Mouse (Mus musculus) cerebellum, postnatal 25 days (tissue): ENCODE measurements at regions not wholly inside any gene's neighbourhood (a gene's known extent, or its start where the extent isn't known, plus 50 kb on each side); places are given as distances from the start of the nearest gene placed in this dataset.

ENCODE experiments used
- DNase-seq, 2 experiments: peaks; one replicate each; pipeline ENCODE4 v3.0.0; 2021; ENCODE audit warnings: mixed read lengths in 2 of 2

DNA sequence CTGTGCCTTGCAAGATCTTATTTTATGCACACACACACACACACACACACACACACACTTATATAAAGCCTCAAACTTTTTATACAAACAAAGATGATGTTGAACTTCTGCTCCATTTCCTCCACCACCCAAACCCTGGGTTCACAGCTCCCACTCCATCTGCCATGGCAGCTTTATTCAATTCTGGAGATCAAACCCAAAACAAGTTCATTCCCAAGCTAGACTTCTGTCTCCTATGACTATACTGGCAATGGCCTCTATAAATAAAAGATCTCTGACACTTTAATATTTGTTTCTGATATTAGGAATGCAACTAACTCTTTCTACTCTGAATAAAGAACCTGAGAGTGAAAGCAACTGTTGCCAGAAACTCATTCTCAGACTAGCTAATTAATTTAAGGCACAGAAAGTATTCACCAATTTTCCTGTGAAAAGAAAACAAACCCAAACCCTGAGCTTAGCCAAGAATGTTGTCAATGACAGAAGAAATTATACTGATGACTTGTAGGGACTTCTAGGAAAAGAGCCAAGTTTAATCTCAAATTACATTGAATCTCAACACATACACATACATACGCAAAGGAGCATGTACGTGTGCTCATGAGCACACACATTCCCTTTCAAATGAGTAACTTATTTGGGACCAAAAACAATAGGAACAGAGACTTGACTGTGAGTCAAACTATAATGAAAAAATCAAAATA lies 695.1 kb upstream of the 4930412O13Rik start:
- no peak for DNase-seq

DNA sequence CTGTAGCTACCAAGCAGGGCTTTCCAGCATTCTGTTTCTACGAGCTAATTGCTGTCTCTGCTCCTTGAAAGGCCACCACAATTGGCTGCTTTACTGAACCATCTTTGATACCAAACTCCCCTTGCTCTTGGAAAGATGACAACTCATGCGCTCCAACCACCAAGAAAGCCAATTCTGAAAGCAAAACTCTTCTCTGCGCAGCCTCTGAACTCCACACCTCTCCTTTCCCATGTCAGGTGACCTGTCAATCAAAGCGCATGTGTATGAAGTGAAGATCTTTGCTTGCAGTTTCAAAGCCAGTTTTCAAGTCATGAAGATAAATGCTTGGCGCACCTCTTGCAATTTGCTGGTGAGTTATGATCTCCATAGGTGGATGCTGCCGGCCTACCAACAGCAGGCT lies 687.9 kb upstream of the 4930412O13Rik start:
- no peak for DNase-seq

GRCm38 (mm10) chr2:9197025-9197424 lies 684.0 kb upstream of the 4930412O13Rik start:
- DNase-seq = no peak

DNA sequence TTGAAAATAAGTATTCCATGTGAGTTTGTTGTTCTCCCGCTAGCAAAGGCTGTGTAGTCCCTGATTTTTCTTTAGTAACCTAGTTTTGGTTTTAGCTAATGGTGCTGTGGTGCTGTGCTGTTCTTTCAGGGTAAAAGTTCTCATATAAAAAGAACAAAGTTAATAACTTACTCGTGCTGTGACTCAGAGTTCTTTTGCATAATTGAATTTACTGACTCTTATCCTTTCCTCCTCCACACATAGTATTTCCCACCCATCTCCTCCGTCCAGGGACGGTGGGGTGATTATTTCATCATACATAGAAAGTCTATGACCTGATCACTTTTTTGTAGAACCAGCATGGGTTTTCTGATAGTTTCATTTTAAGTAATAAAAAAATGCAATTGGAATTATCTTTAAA lies 673.1 kb upstream of the 4930412O13Rik start:
- no peak for DNase-seq
